Mouse (Mus musculus) Patski (cell line): Measurements from ENCODE around the gene Slc38a8. TPM values are rescaled to one million over a fixed set of nuclear protein-coding genes. Genes with fewer than 3 reads are reported as not detected.

Experiments
- ATAC-seq: fragments of 100-300 bp; one replicate; pipeline ENCODE4 v1.8.0; 2021
- CTCF ChIA-PET: fragments of 350-600 bp; sonication (Branson Sonifier 250); formaldehyde crosslinking; loops from one replicate; lab custom pipeline; 2022; ENCODE audit warnings: inconsistent platforms; lab: Charles Lee
- POLR2A ChIA-PET: fragments of 350-600 bp; sonication (Branson Sonifier 250); formaldehyde crosslinking; loops from one replicate; lab custom pipeline; 2022; ENCODE audit warnings: antibody characterized with exemption, inconsistent platforms; lab: Charles Lee
- DNase-seq: peaks from one replicate; pipeline ENCODE4 v3.0.0-alpha.2; 2011; ENCODE audit warnings: low read depth, low spot score
- H3K27me3 ChIP-seq: fragments of 371-371 bp; one replicate; pipeline ENCODE4 v1.5.1; 2021
- CTCF ChIP-seq: fragments of 100-300 bp; IDR thresholded peaks from one replicate; pipeline ENCODE4 v1.5.1; 2021
- in situ Hi-C: fragments of 300-500 bp; cut with MboI; formaldehyde crosslinking; loops from 3 replicates; pipeline ENCODE4 v1.11.1; 2018; ENCODE audit warnings: low pct_unique_long_range_greater_than_20kb, mixed read lengths
- polyA plus RNA-seq: library from polyadenylated mRNA; unstranded; gene quantifications from one replicate; pipeline ENCODE4 v1.2.3, GENCODE M21; 2021

Slc38a8 gene
- polyA plus RNA-seq, 1 experiment from 2014 or later, result not detected

DNA sequence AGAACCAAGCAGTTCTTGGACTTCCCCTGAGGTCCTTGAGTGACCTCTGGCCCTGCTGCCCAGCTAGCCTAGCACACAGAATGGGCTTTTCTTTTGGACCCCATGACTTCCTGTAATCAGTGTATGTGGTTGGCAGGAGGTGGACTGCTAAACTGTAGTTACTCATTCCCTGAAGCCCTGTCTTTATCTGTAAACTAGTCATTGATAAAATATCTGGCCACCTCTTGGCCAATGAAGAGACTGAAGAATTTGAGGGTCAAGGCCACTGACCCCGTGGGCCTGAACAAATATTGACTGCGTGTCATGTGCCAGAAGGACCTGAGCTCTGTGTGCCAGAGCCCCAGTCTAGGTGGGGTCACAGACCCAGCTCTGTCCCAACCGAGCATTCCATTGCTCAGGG lies 69.1 kb downstream of the Slc38a8 start:
- no peak for ATAC-seq
- in situ Hi-C loops, result no loop called here
- POLR2A ChIA-PET, result no interaction called here
- H3K27me3 ChIP-seq, result no peaks in the 10 kb centered on the region
- TF ChIP-seq CTCF, result no peak
- DNase-seq, result no peak
- CTCF ChIA-PET, result interaction anchor here (1.0 kb wide), 1 partner anchor 20 kb away, joined by 3 read pairs; no protein-coding TSS in a partner anchor

DNA sequence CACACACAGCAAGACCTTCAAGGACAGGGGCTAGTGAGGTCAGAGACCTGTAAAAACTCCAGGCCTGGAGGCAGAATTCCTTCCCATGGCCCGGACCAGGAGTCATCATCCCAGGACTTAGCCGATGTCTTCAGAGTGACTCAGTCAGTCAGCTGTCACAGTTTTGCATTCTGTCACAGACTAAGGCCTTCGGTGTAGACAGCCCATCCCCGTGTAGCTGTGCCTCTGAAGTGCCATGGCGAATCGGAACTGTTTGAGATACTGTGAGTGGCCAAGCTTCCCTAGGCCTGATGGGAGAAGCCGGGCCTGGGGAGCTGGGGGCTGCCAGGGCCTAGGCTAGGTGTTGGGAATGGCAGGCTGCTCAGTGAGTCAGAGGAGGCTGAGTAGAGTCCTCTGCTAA lies 70.8 kb downstream of the Slc38a8 start:
- ATAC-seq, result no peak
- ChIA-PET CTCF (interaction anchor here (4.4 to 10.6 kb wide), 2 partner anchors 9 to 18 kb away, joined by 20 to 78 read pairs; no protein-coding TSS in a partner anchor), POLR2A (no interaction called here)
- in situ Hi-C loops, result no loop called here
- no peak for TF ChIP-seq CTCF
- no peaks in the 10 kb centered on the region for H3K27me3 ChIP-seq
- no peak for DNase-seq

DNA sequence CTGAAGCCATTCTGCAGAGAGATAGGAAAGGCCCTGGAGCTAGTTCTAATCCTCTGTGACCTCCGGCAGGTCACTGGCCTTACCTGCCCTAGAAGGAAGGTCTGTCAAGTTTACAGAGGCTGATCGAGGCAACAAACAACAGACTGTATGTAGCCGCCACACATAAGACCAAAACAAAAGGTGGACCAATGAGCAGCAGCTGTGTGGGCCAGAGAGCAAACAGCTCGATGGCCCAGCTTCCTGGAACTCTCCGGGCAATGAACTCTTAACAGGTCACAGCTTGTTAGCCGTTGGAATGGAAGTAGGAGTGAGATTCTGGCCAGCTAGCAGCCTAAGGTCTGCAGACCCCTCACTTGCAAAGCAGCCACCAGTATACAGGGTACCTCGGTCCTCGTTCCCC lies 71.2 kb downstream of the Slc38a8 start:
- CTCF ChIA-PET, result interaction anchor here (4.4 to 10.6 kb wide), 2 partner anchors 10 to 17 kb away, joined by 20 to 78 read pairs; no protein-coding TSS in a partner anchor
- no peak for ATAC-seq
- in situ Hi-C loops, result no loop called here

More for the DNA sequence above, 71.2 kb downstream of the Slc38a8 start:
- TF ChIP-seq CTCF, result no peak
- H3K27me3 ChIP-seq, result no peaks in the 10 kb centered on the region
- POLR2A ChIA-PET, result no interaction called here
- no peak for DNase-seq

Other genes with a start within 250 kb of the Slc38a8 start
- gene Hsbp1, start 157.2 kb downstream of the Slc38a8 start, polyA plus RNA-seq, result 322 TPM
- 25.7 TPM for gene Mlycd, start 106.8 kb downstream of the Slc38a8 start, polyA plus RNA-seq
- gene Osgin1, start 67.6 kb downstream of the Slc38a8 start, polyA plus RNA-seq, result 20.4 TPM
- 0.14 TPM for gene Necab2, start 55.0 kb downstream of the Slc38a8 start, polyA plus RNA-seq
- gene Mbtps1, start 57.0 kb upstream of the Slc38a8 start, polyA plus RNA-seq, result 144 TPM
- 26.1 TPM for gene Hsdl1, start 73.5 kb upstream of the Slc38a8 start, polyA plus RNA-seq
- 0.13 TPM for gene Dnaaf1, start 73.5 kb upstream of the Slc38a8 start, polyA plus RNA-seq
- gene Taf1c, start 103.5 kb upstream of the Slc38a8 start, polyA plus RNA-seq, result 10.6 TPM
- not detected for gene Adad2, start 111.0 kb upstream of the Slc38a8 start, polyA plus RNA-seq
- 0.06 TPM for gene Kcng4, start 134.0 kb upstream of the Slc38a8 start, polyA plus RNA-seq
- gene Wfdc1, start 164.7 kb upstream of the Slc38a8 start, polyA plus RNA-seq, result not detected
- gene Atp2c2, start 198.3 kb upstream of the Slc38a8 start, polyA plus RNA-seq, result 0.04 TPM